Mouse (Mus musculus) thymus, adult 2 months (tissue): ENCODE data around the gene Ddhd1.

ENCODE experiments used
- CTCF ChIP-seq: fragments of 200-500 bp; IDR thresholded peaks from 2 replicates; pipeline ENCODE4 v1.5.1; 2012; ENCODE audit warnings: mild to moderate bottlenecking, control low read depth, low read length, moderate library complexity, borderline replicate concordance; ENCODE audit not compliant: control insufficient read depth, poor library complexity, insufficient read depth; ENCODE audit errors: extremely low read depth
- POLR2A ChIP-seq: fragments of 200-500 bp; IDR thresholded peaks from 2 replicates; pipeline ENCODE4 v1.6.1; 2012; ENCODE audit warnings: mild to moderate bottlenecking, low read length, control low read depth, moderate library complexity; ENCODE audit not compliant: control insufficient read depth, poor library complexity, insufficient read depth; ENCODE audit errors: extremely low read depth

DNA sequence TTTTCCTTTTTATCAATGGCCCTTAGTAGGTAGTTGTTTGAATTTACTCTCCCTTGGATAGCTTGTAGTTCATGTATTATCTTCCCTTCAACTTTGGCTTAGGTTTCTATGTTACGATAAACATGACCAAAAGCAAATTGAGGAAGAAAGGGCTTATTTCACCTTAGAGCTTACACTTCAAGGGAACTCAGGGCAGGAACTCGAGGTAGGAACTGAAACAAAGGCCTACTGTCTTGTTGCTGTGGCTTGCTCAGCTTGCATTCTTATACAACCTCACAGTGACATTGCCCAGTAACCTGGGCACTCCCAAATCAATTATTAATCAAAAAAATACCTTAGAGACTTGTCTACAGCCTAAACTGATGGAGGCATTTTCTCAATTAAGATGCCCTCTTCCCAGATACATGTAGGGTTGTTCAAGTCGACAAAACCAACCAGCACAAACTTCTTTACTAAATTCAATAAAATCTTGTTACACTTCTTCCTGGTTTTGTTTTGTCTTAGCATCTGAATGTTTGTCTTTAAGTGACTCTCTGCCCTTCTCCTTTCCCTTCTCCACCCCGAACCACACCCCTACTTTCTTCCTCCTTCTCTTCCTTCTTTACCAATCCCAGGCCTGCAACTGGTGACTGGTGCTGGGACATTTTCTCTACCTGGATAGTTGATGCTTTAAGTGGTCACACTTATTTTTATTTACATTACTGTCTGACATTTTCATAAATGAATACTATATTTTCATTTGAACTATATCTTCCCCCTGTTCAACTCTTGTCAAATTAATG lies 25.0 kb downstream of the Ddhd1 start:
- no peak for TF ChIP-seq POLR2A
- TF ChIP-seq CTCF, result no peak
